Mouse (Mus musculus) stomach, postnatal 0 days (tissue): ENCODE results near the gene Ptpn14. TPM values are rescaled to one million over a fixed set of nuclear protein-coding genes. Genes with fewer than 3 reads are reported as not detected.
A peak's percentile ranks its signal among the peaks of the same experiment; 100 is the strongest.

ENCODE experiments used
- ATAC-seq: fragments of 200-750 bp; cut with Nextera tagmentation; 2 replicates; pipeline ENCODE4 v1.8.0; 2017; ENCODE audit not compliant: low FRiP score, low TSS enrichment
- DNase-seq: peaks from one replicate; pipeline ENCODE4 v3.0.0-alpha.2; 2016; ENCODE audit warnings: low spot score
- H3K27ac ChIP-seq: fragments of 300-500 bp; sonication (generic); replicated peaks from 2 replicates; pipeline ENCODE4 v1.5.1; 2014; ENCODE audit warnings: mild to moderate bottlenecking, control low read depth
- H3K27me3 ChIP-seq: fragments of 300-500 bp; sonication (generic); 2 replicates; pipeline ENCODE4 v1.6.1; 2014; ENCODE audit warnings: low read length; ENCODE audit not compliant: control insufficient read depth, insufficient read depth
- H3K36me3 ChIP-seq: fragments of 300-500 bp; sonication (generic); 2 replicates; pipeline ENCODE4 v1.6.1; 2014; ENCODE audit warnings: low read length, mixed read lengths; ENCODE audit not compliant: control insufficient read depth, insufficient read depth
- H3K4me1 ChIP-seq: fragments of 300-500 bp; sonication (generic); replicated peaks from 2 replicates; pipeline ENCODE4 v1.6.1; 2014; ENCODE audit warnings: antibody characterized with exemption; ENCODE audit not compliant: control insufficient read depth, insufficient read depth
- H3K4me2 ChIP-seq: fragments of 300-500 bp; sonication (generic); replicated peaks from 2 replicates; pipeline ENCODE4 v1.6.1; 2014; ENCODE audit warnings: low read depth, mild to moderate bottlenecking, control low read depth, moderate library complexity
- H3K4me3 ChIP-seq: fragments of 300-500 bp; sonication (generic); 2 replicates; pipeline ENCODE4 v1.5.1; 2014; ENCODE audit warnings: low read depth, low read length, control low read depth
- H3K9ac ChIP-seq: fragments of 300-500 bp; sonication (generic); 2 replicates; pipeline ENCODE4 v1.6.1; 2014; ENCODE audit warnings: mild to moderate bottlenecking, low read length, control low read depth, mixed read lengths
- H3K9me3 ChIP-seq: fragments of 300-500 bp; sonication (generic); 2 replicates; pipeline ENCODE4 v1.6.1; 2016; ENCODE audit warnings: low read length; ENCODE audit not compliant: control insufficient read depth
- CTCF ChIP-seq: IDR thresholded peaks from 2 replicates; pipeline ENCODE4 v1.5.1; 2016; ENCODE audit warnings: antibody characterized with exemption, low read depth, mild to moderate bottlenecking, moderate library complexity
- EP300 ChIP-seq: optimal IDR thresholded peaks from 2 replicates; pipeline ENCODE3; 2016; ENCODE audit warnings: antibody characterized with exemption
- WGBS: fragments of 180-500 bp; shearing (Covaris S2); extraction: QIAGEN DNeasy Blood & Tissue Kit; methylation state at CpG from one replicate; pipeline ENCODE4 v1.1.7; 2014; 5-methylcytosine and 5-hydroxymethylcytosine counted together
- polyA plus RNA-seq: library from polyadenylated mRNA; unstranded; fragments of >200 nt; fragmentation: Nextera tagmentation; extraction: Ambion mirVana; gene quantifications from 2 replicates; pipeline ENCODE4 v1.2.1, GENCODE M21; 2015

Ptpn14 gene
- polyA plus RNA-seq, 1 experiment from 2014 or later, result 4.5 TPM

DNA sequence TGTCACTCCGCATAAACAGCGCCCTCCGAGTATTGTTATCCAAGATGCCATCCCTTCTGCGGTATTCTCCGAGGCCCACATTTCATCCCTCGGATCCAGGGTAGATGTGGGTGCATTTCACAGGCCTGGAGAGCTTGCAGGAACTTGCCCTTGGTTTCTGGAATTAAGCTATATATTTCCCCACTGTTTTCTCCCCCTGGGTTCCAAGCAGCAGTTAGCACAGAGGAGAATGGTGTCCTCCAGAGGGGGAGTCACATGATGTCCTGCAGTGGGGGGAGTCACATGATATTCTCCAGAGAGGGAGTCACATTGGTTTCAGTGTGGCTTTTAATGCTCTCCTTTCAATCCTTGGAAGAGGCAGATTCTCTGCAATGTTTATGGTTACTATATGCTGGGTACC is 130.3 kb downstream of the Ptpn14 start:
- H3K9ac ChIP-seq, result no peak overlapping the region
- no peak for ATAC-seq
- H3K4me1 ChIP-seq, result no peaks in the 10 kb centered on the region
- 83% methylated on average over 6 of the region's 6 CpGs for WGBS
- H3K4me3 ChIP-seq, result no peak overlapping the region
- H3K27me3 ChIP-seq, result no peaks in the 10 kb centered on the region
- no peak for DNase-seq
- TF ChIP-seq EP300 (no peak), CTCF (no peak)
- H3K36me3 ChIP-seq, result peaks cover 8% of the 10 kb centered on the region; the same call in 1 of the 2 replicates
- no peaks in the 10 kb centered on the region for H3K9me3 ChIP-seq
- no peak overlapping the region for H3K4me2 ChIP-seq
- H3K27ac ChIP-seq, result no peak overlapping the region

- no peaks in the 10 kb centered on the region for H3K9me3 ChIP-seq
- 63% methylated on average over 17 of the region's 17 CpGs for WGBS
- H3K4me2 ChIP-seq, result no peak overlapping the region
- no peaks in the 10 kb centered on the region for H3K27me3 ChIP-seq
- H3K4me3 ChIP-seq, result no peak overlapping the region
- H3K27ac ChIP-seq, result peak overlapping the region; percentile 88
- no peaks in the 10 kb centered on the region for H3K4me1 ChIP-seq
- TF ChIP-seq EP300 (peak; percentile 39), CTCF (peak; percentile 53)
- H3K9ac ChIP-seq, result no peak overlapping the region
- DNase-seq, result peak; percentile 58
- H3K36me3 ChIP-seq, result peaks cover 11% of the 10 kb centered on the region; the same call in 1 of the 2 replicates
- peak; percentile 75 for ATAC-seq
These were observed 132.3 kb downstream of the Ptpn14 start for GRCm38 (mm10) chr1:189860112-189860941.

GRCm38 (mm10) chr1:189860942-189861315 is 132.9 kb downstream of the Ptpn14 start:
- DNase-seq (peak; percentile 80), ATAC-seq (peak; percentile 91)
- Histone ChIP-seq H3K4me3 (no peak overlapping the region), H3K27me3 (no peaks in the 10 kb centered on the region), H3K4me2 (no peak overlapping the region), H3K27ac (peak overlapping the region; percentile 88), H3K4me1 (no peaks in the 10 kb centered on the region), H3K9me3 (no peaks in the 10 kb centered on the region), H3K9ac (no peak overlapping the region), H3K36me3 (peaks cover 17% of the 10 kb centered on the region; the same call in 1 of the 2 replicates)
- no peak for TF ChIP-seq EP300
- TF ChIP-seq CTCF, result no peak
- 30% methylated on average over 12 of the region's 12 CpGs for WGBS

DNA sequence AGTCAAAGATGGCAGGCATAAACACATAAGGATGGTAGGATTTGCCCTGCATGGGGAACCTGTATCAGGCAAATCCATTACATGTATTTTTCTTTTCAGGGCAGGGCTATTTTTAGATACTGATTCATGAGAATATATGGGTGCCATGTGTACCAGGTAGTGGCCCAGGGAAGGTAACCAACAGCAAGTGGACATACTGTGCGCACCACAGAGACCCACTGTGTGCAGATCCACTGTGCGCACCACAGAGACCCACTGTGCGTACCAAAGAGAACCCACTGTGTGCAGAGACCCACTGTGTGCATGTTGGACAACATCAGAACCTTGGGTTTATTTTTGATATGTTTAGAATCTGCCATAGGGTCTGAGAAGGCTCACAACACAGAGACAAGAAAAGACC is 135.7 kb downstream of the Ptpn14 start:
- Histone ChIP-seq H3K4me1 (peaks cover 9% of the 10 kb centered on the region), H3K9me3 (no peaks in the 10 kb centered on the region), H3K27ac (no peak overlapping the region), H3K36me3 (0 out of 2 replicates have a peak, but pooled peaks cover 12% of the 10 kb centered on the region), H3K4me2 (no peak overlapping the region), H3K9ac (no peak overlapping the region), H3K4me3 (no peak overlapping the region), H3K27me3 (no peaks in the 10 kb centered on the region)
- ATAC-seq, result no peak
- WGBS, result 95% methylated on average over 3 of the region's 3 CpGs
- no peak for DNase-seq
- TF ChIP-seq CTCF, result no peak
- TF ChIP-seq EP300, result no peak

DNA sequence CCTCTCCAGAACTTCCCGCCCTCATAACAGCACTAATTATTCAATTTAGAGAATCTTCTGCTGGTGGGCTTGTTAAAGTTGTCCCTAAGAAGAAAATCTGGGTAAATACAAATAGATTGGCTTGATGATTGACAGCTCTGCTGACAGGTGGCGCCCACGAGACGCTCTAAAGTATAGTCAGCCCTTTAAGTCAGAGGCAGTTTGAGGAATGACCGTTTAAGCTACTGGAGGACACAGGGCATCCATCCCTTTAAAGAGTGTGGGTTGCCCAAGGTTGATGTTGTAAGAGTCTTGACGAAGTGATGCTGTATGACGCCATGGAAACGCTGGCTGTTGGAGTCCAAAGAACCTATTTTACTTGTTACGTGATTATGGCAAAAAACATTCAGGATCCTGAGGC is 136.2 kb downstream of the Ptpn14 start:
- no peak overlapping the region for H3K4me2 ChIP-seq
- 0 out of 2 replicates have a peak, but pooled peaks cover 10% of the 10 kb centered on the region for H3K36me3 ChIP-seq
- ATAC-seq, result no peak
- no peak overlapping the region for H3K27ac ChIP-seq
- no peak; the same call in 1 of the 2 replicates for TF ChIP-seq CTCF
- no peak for TF ChIP-seq EP300
- no peaks in the 10 kb centered on the region for H3K9me3 ChIP-seq
- WGBS, result 79% methylated on average over 9 of the region's 9 CpGs
- no peak overlapping the region for H3K4me3 ChIP-seq
- no peak overlapping the region for H3K9ac ChIP-seq
- H3K4me1 ChIP-seq, result peaks cover 9% of the 10 kb centered on the region
- no peaks in the 10 kb centered on the region for H3K27me3 ChIP-seq
- no peak for DNase-seq
